Mouse (Mus musculus) mouse trophoblast stem cell (cell line): Measurements from ENCODE around the gene Ttc7.

ENCODE experiments used
- in situ Hi-C, 2 experiments: fragments of 300-500 bp; cut with MseI, MboI; formaldehyde crosslinking; loops; 2 replicates in 1 of 2; 3 replicates in 1 of 2; pipeline ENCODE4 v1.15.1; 2025

Ttc7 gene

GRCm38 (mm10) chr17:87282706-87283053 lies at the start of gene Ttc7:
Ttc7 (plus strand) TSS chr17:87282886.
- in situ Hi-C loops: no loop called here

GRCm38 (mm10) chr17:87235019-87235418 lies 47.7 kb upstream of the Ttc7 start:
- in situ Hi-C loops: no loop called here

GRCm38 (mm10) chr17:87236725-87237650 lies 45.7 kb upstream of the Ttc7 start:
- in situ Hi-C loops: no loop called here

GRCm38 (mm10) chr17:87237826-87238225 lies 44.9 kb upstream of the Ttc7 start:
- in situ Hi-C loops: no loop called here

- in situ Hi-C loops: loop anchor here (5.0 to 10.0 kb wide), 2 partner anchors 199 to 321 kb away; no protein-coding TSS in a partner anchor
Measured at GRCm38 (mm10) chr17:87246103-87246502, 36.6 kb upstream of the Ttc7 start.

- in situ Hi-C loops: loop anchor here in 1 of 2 experiments (5.0 kb wide), 1 partner anchor 207 kb away; no protein-coding TSS in a partner anchor
Measured at GRCm38 (mm10) chr17:87254384-87254783, 28.3 kb upstream of the Ttc7 start.

GRCm38 (mm10) chr17:87255672-87256071 lies 27.0 kb upstream of the Ttc7 start:
- in situ Hi-C loops: no loop called here

- in situ Hi-C loops: no loop called here
Measured at GRCm38 (mm10) chr17:87263401-87263800, 19.3 kb upstream of the Ttc7 start.

- in situ Hi-C loops: no loop called here
Measured at GRCm38 (mm10) chr17:87264054-87264830, 18.4 kb upstream of the Ttc7 start.

- in situ Hi-C loops: no loop called here
Measured at GRCm38 (mm10) chr17:87264927-87265791, 17.5 kb upstream of the Ttc7 start.

GRCm38 (mm10) chr17:87265792-87266186 lies 16.9 kb upstream of the Ttc7 start, which contains the start of gene Mcfd2:
Mcfd2 (minus strand) TSS chr17:87265935.
- in situ Hi-C loops: no loop called here

GRCm38 (mm10) chr17:87269454-87269853 lies 13.2 kb upstream of the Ttc7 start:
- in situ Hi-C loops: no loop called here

GRCm38 (mm10) chr17:87275363-87276341 lies 7.0 kb upstream of the Ttc7 start:
- in situ Hi-C loops: no loop called here

- in situ Hi-C loops: no loop called here
Measured at GRCm38 (mm10) chr17:87282007-87282705, 530 bp upstream of the Ttc7 start.

- in situ Hi-C loops: no loop called here
Measured at GRCm38 (mm10) chr17:87283055-87283754, 519 bp downstream of the Ttc7 start.

- in situ Hi-C loops: no loop called here
Measured at GRCm38 (mm10) chr17:87283755-87284481, 1.2 kb downstream of the Ttc7 start.

GRCm38 (mm10) chr17:87284482-87285040 lies 1.9 kb downstream of the Ttc7 start:
- in situ Hi-C loops: no loop called here
